Comparison of ENCODE assay signal across 14 mouse cellular contexts in the genomic region with DNA sequence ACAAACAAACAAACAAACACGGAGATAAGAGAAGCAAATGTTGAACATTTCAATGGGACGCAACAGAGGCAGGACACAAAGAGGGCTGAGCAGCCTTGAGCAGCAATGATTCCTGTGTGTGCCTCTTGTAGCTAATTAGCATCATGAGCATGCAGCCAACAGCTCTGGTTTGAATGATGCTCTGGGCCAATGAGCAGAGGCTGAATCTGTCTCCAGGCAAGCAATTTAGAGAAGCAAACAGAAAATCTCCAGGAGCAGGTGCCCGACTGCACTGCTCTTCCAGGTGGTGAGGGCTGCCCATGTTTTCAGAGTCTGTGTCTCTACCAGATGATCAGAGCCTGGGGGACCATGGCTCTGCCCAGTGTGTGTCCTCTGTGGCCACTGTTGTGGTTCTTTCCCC.
DNase-seq lines count a peak whose midpoint lies in the region; ATAC-seq and TF ChIP-seq lines count a peak whose summit lies in the region.
"Had no signal": no experiment of that assay in that cellular context is flagged by ENCODE, and none has a peak within 500 bp of the region (broad histone marks: within the 10 kb centered on the region; RNA-seq: fewer than 3 reads in every experiment).

No protein-coding gene starts in this region.

- H3K9ac ChIP-seq in hindbrain, embryonic 15.5 days: no peak overlapping the region
- no peak overlapping the region for H3K9ac ChIP-seq in hindbrain, embryonic 11.5 days (ENCODE audit: low read depth, low read length)
- H3K9ac ChIP-seq in hindbrain, postnatal 0 days (replicated peaks; ENCODE audit: low read length): no peak overlapping the region
- H3K9ac ChIP-seq: limb, embryonic 15.5 days had no signal

- H3K4me2 ChIP-seq in hindbrain, embryonic 15.5 days: no peak overlapping the region
- no peak overlapping the region for H3K4me2 ChIP-seq in hindbrain, embryonic 11.5 days (replicated peaks; ENCODE audit: low read depth, low read length)
- no peak overlapping the region for H3K4me2 ChIP-seq in hindbrain, postnatal 0 days (ENCODE audit: low read depth, low read length)
- H3K4me2 ChIP-seq: limb, embryonic 15.5 days had no signal

- H3K36me3 ChIP-seq in hindbrain, embryonic 15.5 days: no peaks in the 10 kb centered on the region
- no peaks in the 10 kb centered on the region for H3K36me3 ChIP-seq in hindbrain, embryonic 11.5 days (ENCODE audit: control insufficient read depth, insufficient read depth, low read length)
- H3K36me3 ChIP-seq in hindbrain, postnatal 0 days (ENCODE audit: insufficient read depth, low read length): no peaks in the 10 kb centered on the region
- H3K36me3 ChIP-seq: limb, embryonic 15.5 days had no signal

- TF ChIP-seq CTCF in hindbrain, postnatal 0 days (IDR thresholded peaks at IDR 0.05; ENCODE audit: low read depth): no peak

- no peaks in the 10 kb centered on the region for H3K27me3 ChIP-seq in hindbrain, embryonic 15.5 days
- H3K27me3 ChIP-seq in hindbrain, embryonic 11.5 days (ENCODE audit: control insufficient read depth, insufficient read depth, low read length): no peaks in the 10 kb centered on the region
- no peaks in the 10 kb centered on the region for H3K27me3 ChIP-seq in hindbrain, postnatal 0 days (ENCODE audit: insufficient read depth, low read length)
- H3K27me3 ChIP-seq: limb, embryonic 15.5 days; Patski had no signal

- ATAC-seq in hindbrain, embryonic 15.5 days (ENCODE audit: low FRiP score, low read depth): peak; percentile 76; the same call in 1 of the 2 replicates
- no peak for ATAC-seq in hindbrain, embryonic 11.5 days (ENCODE audit: low FRiP score)
- peak; percentile 63 for ATAC-seq in hindbrain, postnatal 0 days
- ATAC-seq: Patski had no signal

- no peaks in the 10 kb centered on the region for H3K9me3 ChIP-seq in hindbrain, embryonic 15.5 days
- no peaks in the 10 kb centered on the region for H3K9me3 ChIP-seq in hindbrain, embryonic 11.5 days (ENCODE audit: control insufficient read depth, low read length)
- no peaks in the 10 kb centered on the region for H3K9me3 ChIP-seq in hindbrain, postnatal 0 days (ENCODE audit: low read length)
- H3K9me3 ChIP-seq: limb, embryonic 15.5 days had no signal

- H3K4me1 ChIP-seq in hindbrain, embryonic 15.5 days (replicated peaks): 0 out of 2 replicates have a peak, but pooled peaks cover 5% of the 10 kb centered on the region
- no peaks in the 10 kb centered on the region for H3K4me1 ChIP-seq in hindbrain, embryonic 11.5 days (replicated peaks; ENCODE audit: control insufficient read depth, insufficient read depth, low read length)
- 0 out of 2 replicates have a peak, but pooled peaks cover 5% of the 10 kb centered on the region for H3K4me1 ChIP-seq in hindbrain, postnatal 0 days (ENCODE audit: insufficient read depth, low read length)

- no peak overlapping the region for H3K4me3 ChIP-seq in hindbrain, embryonic 15.5 days
- no peak overlapping the region for H3K4me3 ChIP-seq in hindbrain, embryonic 11.5 days (ENCODE audit: low read depth, low read length)
- no peak overlapping the region for H3K4me3 ChIP-seq in hindbrain, postnatal 0 days (ENCODE audit: low read length)
- H3K4me3 ChIP-seq: gastrocnemius, adult 2 months; limb, embryonic 15.5 days had no signal

- H3K27ac ChIP-seq in hindbrain, embryonic 15.5 days (replicated peaks): peak overlapping the region; percentile 51
- H3K27ac ChIP-seq in hindbrain, embryonic 11.5 days (ENCODE audit: low read depth, low read length): no peak overlapping the region
- no peak overlapping the region for H3K27ac ChIP-seq in hindbrain, postnatal 0 days
- H3K27ac ChIP-seq: gastrocnemius, adult 2 months; limb, embryonic 15.5 days; macrophage had no signal

- no peak for DNase-seq in hindbrain, embryonic 11.5 days (ENCODE audit: low spot score)
- DNase-seq in brain, adult 2 months (ENCODE audit: low read depth, low spot score): peak; percentile 65
- DNase-seq in cerebellum, adult 18-20 months: peak; percentile 42 to 51
- DNase-seq in hindbrain, postnatal 0 days (ENCODE audit: low spot score): peak; percentile 62
- DNase-seq in thymus, adult 18-20 months: no peak
- no peak for DNase-seq in retina, postnatal 1 day
- DNase-seq: gastrocnemius, adult 2 months; heart, postnatal 36 days; kidney, adult 9 months; lung, adult 18-20 months had no signal

- WGBS in hindbrain, embryonic 15.5 days: 63% methylated on average over 3 of the region's 3 CpGs
- 79% methylated on average over 3 of the region's 3 CpGs for WGBS in hindbrain, embryonic 11.5 days
- WGBS in hindbrain, postnatal 0 days: 46% methylated on average over 3 of the region's 3 CpGs

Comparison
In these comparisons a context has a peak if more than half of its experiments do, and no peak if none do; other contexts are left out.
1. DNase-seq: peak in brain, adult 2 months (single experiment), cerebellum, adult 18-20 months (2 of 2) and hindbrain, postnatal 0 days (single experiment); none in hindbrain, embryonic 11.5 days (single experiment), thymus, adult 18-20 months (0 of 2) and retina, postnatal 1 day (single experiment).